Mouse (Mus musculus) cerebellum, adult 2 months (tissue): ENCODE measurements around the gene Ankrd36.

Experiments used
- CTCF ChIP-seq: fragments of 200-500 bp; IDR thresholded peaks from 2 replicates; pipeline ENCODE4 v1.5.1; 2011; ENCODE audit warnings: low read depth, mild to moderate bottlenecking, control low read depth, low read length, moderate library complexity, borderline replicate concordance; ENCODE audit not compliant: insufficient read depth
- POLR2A ChIP-seq: fragments of 200-500 bp; IDR thresholded peaks from 2 replicates; pipeline ENCODE4 v1.6.1; 2011; ENCODE audit warnings: low read length, control low read depth, borderline replicate concordance; ENCODE audit not compliant: insufficient read depth

DNA sequence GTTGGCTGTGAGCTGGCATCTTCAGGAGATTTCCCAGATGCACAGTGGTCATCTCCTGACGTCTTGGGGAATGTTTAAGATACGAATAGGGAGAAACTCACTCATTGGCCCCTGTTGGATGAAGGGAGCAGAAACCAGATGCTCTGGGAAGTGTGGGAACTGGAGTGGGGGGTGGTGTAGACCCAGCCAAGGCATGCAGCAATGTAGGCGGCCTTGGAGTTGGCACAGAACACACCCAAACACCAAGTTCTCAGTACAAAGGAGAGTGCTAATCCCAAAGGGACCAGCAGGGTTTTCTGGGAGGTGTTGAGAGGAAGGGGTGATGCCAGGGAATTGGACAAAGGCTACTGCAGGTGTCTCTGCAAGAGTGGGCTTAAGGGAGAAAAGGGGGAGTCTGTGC lies 35.9 kb downstream of the Ankrd36 start:
- TF ChIP-seq POLR2A (no peak), CTCF (no peak)
